Mouse (Mus musculus) CH12.LX (cell line): ENCODE measurements around the gene Atp13a3. TPM values are rescaled to one million over a fixed set of nuclear protein-coding genes. Genes with fewer than 3 reads are reported as not detected.

Experiments used
- DNase-seq: peaks from one replicate; pipeline ENCODE4 v3.0.0-alpha.2; 2013; ENCODE audit errors: extremely low read depth
- H3K27ac ChIP-seq: 2 replicates; pipeline ENCODE4 v1.5.1; 2012; ENCODE audit warnings: low read depth, mild to moderate bottlenecking, control low read depth, moderate library complexity; ENCODE audit not compliant: insufficient read depth
- H3K27me3 ChIP-seq: replicated peaks from 2 replicates; pipeline ENCODE3; 2012; ENCODE audit warnings: inconsistent platforms
- H3K36me3 ChIP-seq, 2 experiments: replicated peaks in 1 of 2; 2 replicates each; pipeline versions ENCODE3 to v1.6.1; 2012; ENCODE audit warnings: inconsistent platforms in 1 of 2, low read length in 1 of 2, mild to moderate bottlenecking in 1 of 2, mixed read lengths in 1 of 2, moderate library complexity in 1 of 2; ENCODE audit not compliant: control insufficient read depth in 1 of 2, insufficient read depth in 1 of 2
- H3K4me1 ChIP-seq, 2 experiments: 2 replicates each; pipeline ENCODE4 v1.6.1; 2012; ENCODE audit warnings: inconsistent platforms in 1 of 2, moderate library complexity in 1 of 2; ENCODE audit not compliant: insufficient read depth in 2 of 2, control insufficient read depth in 1 of 2
- H3K4me2 ChIP-seq: 2 replicates; pipeline ENCODE4 v1.6.1; 2012; ENCODE audit warnings: low read depth, mild to moderate bottlenecking, control low read depth; ENCODE audit not compliant: poor library complexity, insufficient read depth, severe bottlenecking
- H3K4me3 ChIP-seq, 3 experiments: fragments of 150-350 bp in 1 of 3; sonication (generic) in 1 of 3; replicated peaks in 1 of 3; 2 replicates each; pipeline versions ENCODE3 to v1.5.1; 2011 to 2012; ENCODE audit warnings: low read depth in 2 of 3, low read length in 2 of 3, mild to moderate bottlenecking in 2 of 3, moderate library complexity in 2 of 3, control low read depth in 1 of 3, improper control_type of control experiment in 1 of 3, inconsistent platforms in 1 of 3, mixed read lengths in 1 of 3; ENCODE audit not compliant: poor library complexity in 1 of 3
- H3K79me2 ChIP-seq: replicated peaks from 2 replicates; pipeline ENCODE4 v1.6.1; 2012; ENCODE audit warnings: mild to moderate bottlenecking, moderate library complexity; ENCODE audit not compliant: control insufficient read depth, poor library complexity, insufficient read depth, severe bottlenecking; ENCODE audit errors: extremely low read depth
- H3K9ac ChIP-seq: 2 replicates; pipeline ENCODE4 v1.6.1; 2012; ENCODE audit warnings: low read depth, mild to moderate bottlenecking, control low read depth, moderate library complexity; ENCODE audit not compliant: insufficient read depth
- H3K9me3 ChIP-seq: replicated peaks from 2 replicates; pipeline ENCODE3; 2012; ENCODE audit warnings: low read length, inconsistent platforms, mixed read lengths
- BHLHE40 ChIP-seq: IDR thresholded peaks from 2 replicates; pipeline ENCODE4 v1.6.1; 2011; ENCODE audit warnings: mild to moderate bottlenecking, low read depth, low read length, improper control_type of control experiment
- CHD1 ChIP-seq: IDR thresholded peaks from 2 replicates; pipeline ENCODE4 v1.6.1; 2012; ENCODE audit warnings: low read depth, low read length, improper control_type of control experiment, inconsistent platforms
- CHD2 ChIP-seq: IDR thresholded peaks from 2 replicates; pipeline ENCODE4 v1.6.1; 2011; ENCODE audit warnings: low read length, improper control_type of control experiment
- CTCF ChIP-seq, 2 experiments: IDR thresholded peaks in 1 of 2; conservative IDR thresholded peaks in 1 of 2; 2 replicates each; pipeline ENCODE4 v1.5.1; 2011 to 2012; ENCODE audit warnings: low read depth in 2 of 2, low read length in 2 of 2, improper control_type of control experiment in 1 of 2, inconsistent platforms in 1 of 2, mild to moderate bottlenecking in 1 of 2, moderate library complexity in 1 of 2
- E2F4 ChIP-seq: IDR thresholded peaks from 2 replicates; pipeline ENCODE4 v1.6.1; 2011; ENCODE audit warnings: low read depth, low read length, improper control_type of control experiment; ENCODE audit not compliant: insufficient replicate concordance
- ELF1 ChIP-seq: IDR thresholded peaks from 2 replicates; pipeline ENCODE4 v1.6.1; 2014; ENCODE audit warnings: low read depth, mild to moderate bottlenecking, inconsistent platforms, low read length, improper control_type of control experiment
- EP300 ChIP-seq: IDR thresholded peaks from 2 replicates; pipeline ENCODE4 v1.6.1; 2011; ENCODE audit warnings: low read length, improper control_type of control experiment
- JUN ChIP-seq: IDR thresholded peaks from 2 replicates; pipeline ENCODE4 v1.6.1; 2011; ENCODE audit warnings: low read depth, mild to moderate bottlenecking, low read length, improper control_type of control experiment, moderate library complexity; ENCODE audit not compliant: insufficient read depth
- POLR2A ChIP-seq: IDR thresholded peaks from 2 replicates; pipeline ENCODE4 v1.6.1; 2011; ENCODE audit warnings: low read depth, mild to moderate bottlenecking, improper control_type of control experiment, low read length
- RAD21 ChIP-seq: IDR thresholded peaks from 2 replicates; pipeline ENCODE4 v1.6.1; 2011; ENCODE audit warnings: low read depth, mild to moderate bottlenecking, low read length, improper control_type of control experiment, moderate library complexity
- RCOR1 ChIP-seq: conservative IDR thresholded peaks from 2 replicates; pipeline ENCODE4 v1.6.1; 2012; ENCODE audit warnings: low read depth, mild to moderate bottlenecking, inconsistent platforms, low read length, improper control_type of control experiment
- SIN3A ChIP-seq: IDR thresholded peaks from 2 replicates; pipeline ENCODE4 v1.6.1; 2012; ENCODE audit warnings: low read length, improper control_type of control experiment, inconsistent platforms
- TBP ChIP-seq: conservative IDR thresholded peaks from 2 replicates; pipeline ENCODE4 v1.6.1; 2011; ENCODE audit warnings: low read depth, low read length, improper control_type of control experiment
- USF1 ChIP-seq: IDR thresholded peaks from 2 replicates; pipeline ENCODE4 v1.6.1; 2014; ENCODE audit warnings: low read depth, mild to moderate bottlenecking, inconsistent platforms, low read length, improper control_type of control experiment
- ZC3H11A ChIP-seq: IDR thresholded peaks from 2 replicates; pipeline ENCODE4 v1.6.1; 2012; ENCODE audit warnings: low read depth, mild to moderate bottlenecking, inconsistent platforms, low read length, improper control_type of control experiment
- ZKSCAN1 ChIP-seq: IDR thresholded peaks from 2 replicates; pipeline ENCODE4 v1.6.1; 2012; ENCODE audit warnings: low read depth, inconsistent platforms, low read length, improper control_type of control experiment, borderline replicate concordance
- ZMIZ1 ChIP-seq: IDR thresholded peaks from 2 replicates; pipeline ENCODE4 v1.6.1; 2012; ENCODE audit warnings: low read depth, mild to moderate bottlenecking, inconsistent platforms, low read length, improper control_type of control experiment
- dilution Hi-C: fragments of 300-500 bp; cut with MboI; formaldehyde crosslinking; loops from 2 replicates; pipeline ENCODE4 v1.14.3; 2020; ENCODE audit warnings: low sequenced_read_pairs; ENCODE audit not compliant: extremely low pct_unique_long_range_greater_than_20kb, extremely low pct_ligation_motif_present
- in situ Hi-C: fragments of 300-500 bp; cut with MboI; formaldehyde crosslinking; loops from 3 replicates; pipeline ENCODE4 v1.14.3; 2019; ENCODE audit warnings: low sequenced_read_pairs, low pct_ligation_motif_present, low pct_unique_long_range_greater_than_20kb, mixed read lengths
- polyA plus RNA-seq: library from polyadenylated mRNA; unstranded; fragments of >175 nt; gene quantifications from 2 replicates; pipeline ENCODE4 v1.2.1, GENCODE M21; 2012; ENCODE audit warnings: low read depth; ENCODE audit not compliant: insufficient read length
- total RNA-seq, 2 experiments: library from RNA; depleted of rRNA; stranded (reverse); fragments of 300-350 nt in 1 of 2; fragments of >200 nt in 1 of 2; gene quantifications; 2 replicates each; pipeline ENCODE4 v1.2.3; 2012 to 2014

Gene Atp13a3
- total and polyA plus RNA-seq, 3 experiments = 46.7 to 73.0 (median 49.9) TPM

DNA sequence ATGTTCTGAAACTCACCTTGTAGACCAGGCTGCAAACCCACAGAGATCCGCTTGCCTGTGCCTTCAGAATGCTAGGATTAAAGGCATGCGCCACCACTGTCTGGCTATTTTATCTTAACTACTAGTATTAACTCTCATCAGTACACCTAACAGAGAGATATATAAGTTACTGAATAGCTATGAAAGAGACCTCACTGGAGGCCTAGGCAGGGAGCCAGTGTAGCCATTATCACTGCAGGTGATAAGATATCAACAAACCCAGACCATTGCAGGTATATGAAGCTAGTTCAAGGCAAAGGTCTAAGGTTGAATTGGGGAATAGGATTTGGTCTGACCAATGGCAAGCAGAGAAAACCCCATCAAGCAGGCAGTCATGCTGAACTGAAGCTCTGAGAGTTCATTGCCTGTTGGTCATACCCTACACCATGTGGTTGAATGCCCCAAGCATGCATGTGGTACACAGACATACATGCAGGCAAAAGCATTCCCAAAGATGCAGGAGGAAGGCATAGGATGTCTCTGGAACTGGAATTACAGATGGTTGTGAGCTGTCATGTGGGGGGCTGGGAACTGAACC lies 24.8 kb upstream of the Atp13a3 start:
- H3K4me3 ChIP-seq = no peak overlapping the region
- no peak overlapping the region for H3K4me2 ChIP-seq
- TF ChIP-seq SIN3A (no peak), EP300 (no peak), RAD21 (no peak), ZKSCAN1 (no peak), CTCF (conservative IDR thresholded peaks at IDR 0.05 in 1 of 2, IDR thresholded peaks at IDR 0.05 in 1 of 2; ENCODE audit: low read depth in 2 of 2, low read length in 2 of 2) (no peak), JUN (no peak)
- no peaks in the 10 kb centered on the region for H3K27me3 ChIP-seq
- H3K9ac ChIP-seq = no peak overlapping the region
- in situ Hi-C loops = no loop called here
- peaks cover 0 to 21% of the 10 kb centered on the region in 2 experiments; a peak in 3 of 4 replicates for H3K4me1 ChIP-seq
- no peaks in the 10 kb centered on the region for H3K36me3 ChIP-seq
- H3K27ac ChIP-seq = no peak overlapping the region
- dilution Hi-C loops = no loop called here
- no peak for DNase-seq
- peaks cover 5% of the 10 kb centered on the region for H3K9me3 ChIP-seq
- no peaks in the 10 kb centered on the region for H3K79me2 ChIP-seq

DNA sequence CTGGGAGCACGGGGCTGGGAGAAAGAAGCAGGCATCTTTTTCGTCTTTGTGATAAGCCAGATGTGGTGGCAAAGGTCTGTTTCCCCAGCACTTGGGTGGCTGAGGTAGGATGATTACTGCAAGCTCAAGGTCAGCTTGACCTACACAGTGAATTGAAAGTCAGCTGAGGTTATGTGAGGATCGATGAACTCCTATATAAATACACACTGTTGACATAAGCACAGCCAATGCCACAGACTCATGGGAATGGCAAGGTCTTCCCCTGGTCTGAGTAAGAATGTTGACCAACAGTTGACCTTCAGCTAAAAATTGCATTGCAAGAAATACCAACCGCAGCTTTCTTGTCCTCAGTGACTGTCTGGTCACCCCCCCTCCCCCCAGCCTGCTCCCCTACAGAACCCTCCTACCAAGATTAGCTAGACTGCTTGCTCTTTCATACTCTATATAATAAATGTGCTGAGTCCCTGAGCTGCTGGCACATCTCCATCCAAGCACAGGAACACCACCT lies 23.0 kb upstream of the Atp13a3 start:
- Histone ChIP-seq H3K9ac (no peak overlapping the region), H3K4me1 (peaks cover 0 to 20% of the 10 kb centered on the region in 2 experiments; a peak in 3 of 4 replicates), H3K27ac (no peak overlapping the region), H3K4me3 (no peak overlapping the region), H3K4me2 (no peak overlapping the region), H3K36me3 (no peaks in the 10 kb centered on the region), H3K79me2 (no peaks in the 10 kb centered on the region), H3K9me3 (peaks cover 4% of the 10 kb centered on the region), H3K27me3 (no peaks in the 10 kb centered on the region)
- TF ChIP-seq USF1 (no peak), CHD2 (no peak), CHD1 (no peak), ELF1 (no peak), RAD21 (no peak), POLR2A (no peak), BHLHE40 (no peak), TBP (no peak), EP300 (no peak), SIN3A (no peak), RCOR1 (no peak), ZMIZ1 (no peak), E2F4 (no peak), ZC3H11A (no peak)
- in situ Hi-C loops = no loop called here
- dilution Hi-C loops = no loop called here
- no peak for DNase-seq
